Mouse (Mus musculus): ENCODE measurements at regions not wholly inside any gene's neighbourhood (a gene's known extent, or its start where the extent isn't known, plus 50 kb on each side); places are given as distances from the start of the nearest gene placed in this dataset.

DNA sequence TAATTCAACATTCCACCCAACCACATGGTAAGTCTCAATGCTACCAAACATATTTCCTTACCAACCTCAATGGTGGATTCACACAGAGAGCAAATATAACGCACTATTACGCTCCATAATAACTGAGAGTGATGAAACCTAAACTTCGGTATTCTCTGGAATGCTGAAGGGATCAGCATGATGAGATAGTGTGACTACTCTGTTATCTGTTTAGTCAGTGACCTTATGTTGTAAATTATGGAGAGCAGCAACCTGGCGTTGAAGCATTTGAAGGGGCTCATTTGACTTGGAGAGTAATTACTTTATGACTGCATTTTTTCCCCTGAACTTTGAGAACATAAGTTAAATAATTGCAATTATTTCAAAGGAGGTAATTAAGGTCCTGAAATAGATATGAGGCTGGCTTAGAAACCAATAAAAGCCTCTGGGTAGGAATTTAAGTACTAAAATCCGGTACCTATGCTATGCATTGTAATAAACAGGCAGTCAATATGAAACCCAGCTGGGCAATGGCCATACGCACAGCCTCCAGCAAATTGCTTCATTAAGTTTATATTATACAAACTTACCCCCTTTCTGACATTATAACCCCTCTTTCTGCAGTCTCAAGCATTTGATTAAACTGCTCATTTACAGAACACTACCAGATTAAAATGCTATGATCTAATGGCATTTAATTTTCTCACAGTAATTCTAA, 1378.9 kb upstream of the Jmjd1c start:
- WGBS, result 80% methylated on average over 6 of the region's 6 CpGs
- H3K4me1 ChIP-seq (ENCODE audit: control insufficient read depth, insufficient read depth, low read length), result no peaks in the 10 kb centered on the region
- H3K27me3 ChIP-seq (ENCODE audit: control insufficient read depth, insufficient read depth, low read length), result no peaks in the 10 kb centered on the region
- no peaks in the 10 kb centered on the region for H3K79me2 ChIP-seq (replicated peaks; ENCODE audit: control insufficient read depth, insufficient read depth, low read length)
- no peaks in the 10 kb centered on the region for H3K36me3 ChIP-seq (ENCODE audit: control insufficient read depth, insufficient read depth, low read length)
- H3K27ac ChIP-seq, result no peak overlapping the region
- no peak for TF ChIP-seq CTCF (IDR thresholded peaks at IDR 0.05)
- TF ChIP-seq EP300 (IDR thresholded peaks at IDR 0.05; ENCODE audit: insufficient read depth, low read depth, low read length), result no peak
- no peak for TF ChIP-seq POLR2A (IDR thresholded peaks at IDR 0.05; ENCODE audit: insufficient read depth, low read depth, low read length)
- intact Hi-C loops (cut with DNase I), result no loop called here
- DNase-seq, result no peak
- H3K4me3 ChIP-seq, result no peak overlapping the region
- no peak overlapping the region for H3K9ac ChIP-seq (ENCODE audit: low read depth, low read length)

DNA sequence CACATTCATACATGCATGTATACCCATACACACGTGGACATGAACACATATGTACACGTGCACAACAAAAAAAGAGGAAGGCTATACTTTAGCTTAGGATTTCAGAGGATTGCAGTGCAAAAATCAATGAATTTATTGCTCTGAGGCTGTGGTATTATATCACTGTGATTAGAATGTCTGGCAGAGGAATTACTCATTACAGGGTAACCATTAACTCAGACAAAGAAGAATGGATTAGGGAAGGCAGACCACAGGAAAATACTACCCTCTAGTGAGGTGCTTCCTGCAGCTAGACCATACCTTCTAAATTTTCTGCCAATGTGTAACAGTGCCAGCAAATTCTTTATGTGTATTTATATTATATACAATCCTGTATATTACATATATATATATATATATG, 1373.4 kb upstream of the Jmjd1c start:
- Histone ChIP-seq H3K27ac (no peak overlapping the region), H3K27me3 (ENCODE audit: control insufficient read depth, insufficient read depth, low read length) (no peaks in the 10 kb centered on the region), H3K4me1 (ENCODE audit: control insufficient read depth, insufficient read depth, low read length) (no peaks in the 10 kb centered on the region), H3K36me3 (ENCODE audit: control insufficient read depth, insufficient read depth, low read length) (no peaks in the 10 kb centered on the region), H3K79me2 (replicated peaks; ENCODE audit: control insufficient read depth, insufficient read depth, low read length) (no peaks in the 10 kb centered on the region), H3K4me3 (no peak overlapping the region), H3K9ac (ENCODE audit: low read depth, low read length) (no peak overlapping the region)
- WGBS, result 58% methylated on average over 2 of the region's 2 CpGs
- DNase-seq, result no peak
- intact Hi-C loops (cut with DNase I), result no loop called here
- TF ChIP-seq EP300 (IDR thresholded peaks at IDR 0.05; ENCODE audit: insufficient read depth, low read depth, low read length), result no peak
- no peak for TF ChIP-seq CTCF (IDR thresholded peaks at IDR 0.05)
- TF ChIP-seq POLR2A (IDR thresholded peaks at IDR 0.05; ENCODE audit: insufficient read depth, low read depth, low read length), result no peak

DNA sequence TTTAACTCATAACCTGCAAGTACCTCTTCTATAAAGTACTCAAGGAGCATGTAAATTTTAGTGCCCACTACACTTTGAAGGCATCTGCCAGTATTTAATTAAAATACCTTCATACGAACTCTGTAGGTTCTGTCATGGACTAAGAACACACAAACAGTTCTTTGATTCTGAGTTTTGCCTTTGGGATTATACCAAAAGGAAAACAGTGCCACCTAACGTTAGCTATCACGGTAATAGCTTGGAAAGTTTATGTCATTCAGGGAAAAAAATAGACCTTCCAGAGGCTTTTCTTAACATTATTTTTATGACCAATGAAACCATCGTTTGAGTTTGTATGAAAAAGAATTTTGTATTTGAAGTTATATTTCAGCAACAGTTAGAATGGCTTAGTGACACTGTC, 1326.5 kb upstream of the Jmjd1c start:
- H3K27ac ChIP-seq, result no peak overlapping the region
- no peak overlapping the region for H3K4me3 ChIP-seq
- 28% methylated on average over 4 of the region's 4 CpGs for WGBS
- H3K79me2 ChIP-seq (replicated peaks; ENCODE audit: control insufficient read depth, insufficient read depth, low read length), result no peaks in the 10 kb centered on the region
- H3K4me1 ChIP-seq (ENCODE audit: control insufficient read depth, insufficient read depth, low read length), result no peaks in the 10 kb centered on the region
- intact Hi-C loops (cut with DNase I), result no loop called here
- TF ChIP-seq CTCF (IDR thresholded peaks at IDR 0.05) (peak; percentile 38), POLR2A (IDR thresholded peaks at IDR 0.05; ENCODE audit: insufficient read depth, low read depth, low read length) (no peak), EP300 (IDR thresholded peaks at IDR 0.05; ENCODE audit: insufficient read depth, low read depth, low read length) (no peak)
- no peak overlapping the region for H3K9ac ChIP-seq (ENCODE audit: low read depth, low read length)
- H3K36me3 ChIP-seq (ENCODE audit: control insufficient read depth, insufficient read depth, low read length), result no peaks in the 10 kb centered on the region
- no peaks in the 10 kb centered on the region for H3K27me3 ChIP-seq (ENCODE audit: control insufficient read depth, insufficient read depth, low read length)
- DNase-seq, result no peak

DNA sequence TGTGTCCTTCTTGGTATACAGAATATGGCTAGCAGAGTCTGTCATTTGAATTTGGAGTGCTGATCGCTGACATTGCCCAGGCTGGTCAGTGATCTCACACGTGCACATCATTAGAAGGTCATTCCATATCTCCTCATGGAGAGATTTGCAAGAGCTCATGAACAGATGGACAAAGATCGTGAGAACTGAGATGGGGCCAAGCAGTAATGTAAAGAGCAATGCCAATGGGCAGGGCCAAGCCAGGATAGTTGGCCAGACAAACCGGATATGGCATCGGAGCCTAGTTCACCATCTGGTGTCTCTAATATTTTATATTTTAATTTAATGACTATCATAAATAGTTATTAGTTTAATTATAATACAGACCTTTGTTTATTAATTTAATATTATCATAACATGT, 1324.0 kb upstream of the Jmjd1c start:
- DNase-seq, result no peak
- Histone ChIP-seq H3K27me3 (ENCODE audit: control insufficient read depth, insufficient read depth, low read length) (no peaks in the 10 kb centered on the region), H3K4me1 (ENCODE audit: control insufficient read depth, insufficient read depth, low read length) (no peaks in the 10 kb centered on the region), H3K36me3 (ENCODE audit: control insufficient read depth, insufficient read depth, low read length) (no peaks in the 10 kb centered on the region), H3K4me3 (no peak overlapping the region), H3K79me2 (replicated peaks; ENCODE audit: control insufficient read depth, insufficient read depth, low read length) (no peaks in the 10 kb centered on the region), H3K9ac (ENCODE audit: low read depth, low read length) (no peak overlapping the region), H3K27ac (no peak overlapping the region)
- WGBS, result 82% methylated on average over 5 of the region's 5 CpGs
- no peak for TF ChIP-seq POLR2A (IDR thresholded peaks at IDR 0.05; ENCODE audit: insufficient read depth, low read depth, low read length)
- TF ChIP-seq CTCF (IDR thresholded peaks at IDR 0.05), result no peak
- no peak for TF ChIP-seq EP300 (IDR thresholded peaks at IDR 0.05; ENCODE audit: insufficient read depth, low read depth, low read length)
- intact Hi-C loops (cut with DNase I), result no loop called here

DNA sequence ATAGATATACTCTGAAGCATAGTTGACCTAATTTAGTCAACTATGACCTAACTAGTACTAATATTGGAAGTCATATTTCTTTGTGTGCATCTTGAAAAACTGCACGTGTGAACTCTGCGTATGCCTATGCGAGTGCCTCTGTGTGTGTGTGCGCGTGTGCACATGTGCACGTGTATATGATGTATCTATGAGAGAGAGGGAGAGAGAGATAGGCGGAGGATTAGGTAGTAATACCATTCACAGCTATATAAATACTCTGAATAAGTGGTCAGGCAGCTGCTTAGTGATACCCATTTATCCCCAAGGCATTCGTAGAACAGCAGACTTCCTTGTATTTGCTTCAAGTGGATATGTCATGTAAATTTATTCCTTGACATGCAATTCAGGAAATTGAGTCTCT, 1310.9 kb upstream of the Jmjd1c start:
- 85% methylated on average over 8 of the region's 8 CpGs for WGBS
- H3K4me1 ChIP-seq (ENCODE audit: control insufficient read depth, insufficient read depth, low read length), result no peaks in the 10 kb centered on the region
- no peak overlapping the region for H3K4me3 ChIP-seq
- no peak overlapping the region for H3K27ac ChIP-seq
- H3K27me3 ChIP-seq (ENCODE audit: control insufficient read depth, insufficient read depth, low read length), result no peaks in the 10 kb centered on the region
- no peak for TF ChIP-seq CTCF (IDR thresholded peaks at IDR 0.05)
- no peak for TF ChIP-seq POLR2A (IDR thresholded peaks at IDR 0.05; ENCODE audit: insufficient read depth, low read depth, low read length)
- no peak for TF ChIP-seq EP300 (IDR thresholded peaks at IDR 0.05; ENCODE audit: insufficient read depth, low read depth, low read length)
- no peaks in the 10 kb centered on the region for H3K36me3 ChIP-seq (ENCODE audit: control insufficient read depth, insufficient read depth, low read length)
- no peak overlapping the region for H3K9ac ChIP-seq (ENCODE audit: low read depth, low read length)
- intact Hi-C loops (cut with DNase I), result no loop called here
- no peaks in the 10 kb centered on the region for H3K79me2 ChIP-seq (replicated peaks; ENCODE audit: control insufficient read depth, insufficient read depth, low read length)
- DNase-seq, result no peak
